Mouse (Mus musculus) liver, embryonic 14.5 days (tissue): ENCODE data around the gene Cps1. TPM values are rescaled to one million over a fixed set of nuclear protein-coding genes. Genes with fewer than 3 reads are reported as not detected.

Experiments
- ATAC-seq: fragments of 200-750 bp; cut with Nextera tagmentation; 2 replicates; pipeline ENCODE4 v1.8.0; 2017; ENCODE audit warnings: moderate number of reproducible peaks, mild to moderate bottlenecking, moderate library complexity; ENCODE audit not compliant: insufficient read depth
- DNase-seq, 3 experiments: peaks; one replicate each; pipeline ENCODE4 v3.0.0-alpha.2; 2012 to 2013; ENCODE audit warnings: low read depth in 3 of 3, low spot score in 3 of 3
- H3K27ac ChIP-seq: fragments of 300-500 bp; sonication (generic); 2 replicates; pipeline ENCODE4 v1.5.1; 2014; ENCODE audit warnings: moderate library complexity, mild to moderate bottlenecking, control low read depth, inconsistent platforms
- H3K27me3 ChIP-seq: fragments of 300-500 bp; sonication (generic); 2 replicates; pipeline ENCODE4 v1.6.1; 2014; ENCODE audit warnings: mild to moderate bottlenecking, low read length, moderate library complexity; ENCODE audit not compliant: control insufficient read depth, insufficient read depth
- H3K36me3 ChIP-seq: fragments of 300-500 bp; sonication (generic); replicated peaks from 2 replicates; pipeline ENCODE4 v1.6.1; 2014; ENCODE audit warnings: low read depth; ENCODE audit not compliant: control insufficient read depth, insufficient read depth
- H3K4me1 ChIP-seq, 2 experiments: fragments of 200-500 bp in 1 of 2; fragments of 300-500 bp in 1 of 2; sonication (generic) in 1 of 2; replicated peaks; 2 replicates each; pipeline ENCODE4 v1.6.1; 2012 to 2014; ENCODE audit warnings: antibody characterized with exemption in 1 of 2, inconsistent platforms in 1 of 2, low read length in 1 of 2; ENCODE audit not compliant: control insufficient read depth in 2 of 2, insufficient read depth in 2 of 2
- H3K4me2 ChIP-seq: fragments of 300-500 bp; sonication (generic); 2 replicates; pipeline ENCODE4 v1.6.1; 2014; ENCODE audit warnings: low read depth, mild to moderate bottlenecking, control low read depth, moderate library complexity
- H3K4me3 ChIP-seq, 2 experiments: fragments of 200-500 bp in 1 of 2; fragments of 300-500 bp in 1 of 2; sonication (generic) in 1 of 2; 2 replicates each; pipeline ENCODE4 v1.5.1; 2012 to 2014; ENCODE audit warnings: low read depth in 2 of 2, low read length in 2 of 2, mild to moderate bottlenecking in 2 of 2, control low read depth in 1 of 2, inconsistent platforms in 1 of 2, moderate library complexity in 1 of 2; ENCODE audit not compliant: insufficient read depth in 1 of 2
- H3K9ac ChIP-seq: fragments of 300-500 bp; sonication (generic); replicated peaks from 2 replicates; pipeline ENCODE4 v1.6.1; 2014; ENCODE audit warnings: mild to moderate bottlenecking, control low read depth, moderate library complexity
- H3K9me3 ChIP-seq: fragments of 300-500 bp; sonication (generic); 2 replicates; pipeline ENCODE4 v1.6.1; 2016; ENCODE audit warnings: low read length, mixed read lengths; ENCODE audit not compliant: control insufficient read depth
- CTCF ChIP-seq: IDR thresholded peaks from 2 replicates; pipeline ENCODE4 v1.5.1; 2016; ENCODE audit warnings: antibody characterized with exemption, low read depth, control low read depth
- EP300 ChIP-seq: IDR thresholded peaks from 2 replicates; pipeline ENCODE4 v1.6.1; 2016; ENCODE audit warnings: antibody characterized with exemption, low read depth
- WGBS: fragments of 180-500 bp; shearing (Covaris S2); extraction: QIAGEN DNeasy Blood & Tissue Kit; methylation state at CpG from one replicate; pipeline ENCODE4 v1.1.7; 2014; ENCODE audit not compliant: insufficient replicate concordance; 5-methylcytosine and 5-hydroxymethylcytosine counted together
- polyA plus RNA-seq, 2 experiments: library from polyadenylated mRNA; depleted of rRNA in 1 of 2; stranded (reverse) in 1 of 2; unstranded in 1 of 2; fragments of >200 nt; fragmentation: Nextera tagmentation in 1 of 2; extraction: Ambion mirVana in 1 of 2; gene quantifications; 2 replicates each; pipeline versions ENCODE4 v1.2.1 to v1.2.3; 2012 to 2014

The Cps1 gene
- polyA plus RNA-seq, 2 experiments: 1.2 to 2.7 TPM

- Histone ChIP-seq H3K9ac (no peak overlapping the region), H3K4me1 (no peaks in the 10 kb centered on the region), H3K4me2 (no peak overlapping the region), H3K9me3 (no peaks in the 10 kb centered on the region), H3K36me3 (no peaks in the 10 kb centered on the region), H3K27ac (no peak overlapping the region), H3K27me3 (no peaks in the 10 kb centered on the region), H3K4me3 (no peak overlapping the region)
- ATAC-seq (no peak), DNase-seq (no peak)
- TF ChIP-seq EP300 (no peak), CTCF (no peak)
- 41% methylated on average over 1 of the region's 1 CpGs for WGBS
Observed at GRCm38 (mm10) chr1:67238941-67239340, 116.1 kb downstream of the Cps1 start.

GRCm38 (mm10) chr1:67265222-67265621 is 142.4 kb downstream of the Cps1 start:
- no peak overlapping the region for H3K4me3 ChIP-seq
- 44% methylated on average over 1 of the region's 1 CpGs for WGBS
- H3K4me1 ChIP-seq: no peaks in the 10 kb centered on the region
- H3K9me3 ChIP-seq: no peaks in the 10 kb centered on the region
- DNase-seq: no peak
- no peak overlapping the region for H3K27ac ChIP-seq
- no peaks in the 10 kb centered on the region for H3K27me3 ChIP-seq
- TF ChIP-seq CTCF (no peak), EP300 (no peak)
- no peak overlapping the region for H3K4me2 ChIP-seq
- no peak overlapping the region for H3K9ac ChIP-seq
- no peaks in the 10 kb centered on the region for H3K36me3 ChIP-seq
- ATAC-seq: no peak

- Histone ChIP-seq H3K4me1 (no peaks in the 10 kb centered on the region), H3K9ac (no peak overlapping the region), H3K9me3 (no peaks in the 10 kb centered on the region), H3K27ac (no peak overlapping the region), H3K4me3 (no peak overlapping the region), H3K36me3 (no peaks in the 10 kb centered on the region), H3K4me2 (no peak overlapping the region), H3K27me3 (no peaks in the 10 kb centered on the region)
- DNase-seq: no peak
- TF ChIP-seq EP300 (no peak), CTCF (no peak)
- ATAC-seq: no peak
Observed at GRCm38 (mm10) chr1:67267972-67268371, 145.1 kb downstream of the Cps1 start.

GRCm38 (mm10) chr1:67268450-67268849 is 145.6 kb downstream of the Cps1 start:
- no peaks in the 10 kb centered on the region for H3K4me1 ChIP-seq
- DNase-seq: no peak
- H3K4me2 ChIP-seq: no peak overlapping the region
- H3K9ac ChIP-seq: no peak overlapping the region
- no peak for TF ChIP-seq CTCF
- no peak for TF ChIP-seq EP300
- H3K4me3 ChIP-seq: no peak overlapping the region
- no peak overlapping the region for H3K27ac ChIP-seq
- no peak for ATAC-seq
- H3K27me3 ChIP-seq: no peaks in the 10 kb centered on the region
- no peaks in the 10 kb centered on the region for H3K36me3 ChIP-seq
- H3K9me3 ChIP-seq: no peaks in the 10 kb centered on the region

GRCm38 (mm10) chr1:67276270-67276669 is 153.4 kb downstream of the Cps1 start:
- ATAC-seq (no peak), DNase-seq (no peak)
- H3K4me2 ChIP-seq: no peak overlapping the region
- H3K27ac ChIP-seq: no peak overlapping the region
- 42% methylated on average over 1 of the region's 1 CpGs for WGBS
- no peaks in the 10 kb centered on the region for H3K4me1 ChIP-seq
- no peak overlapping the region for H3K4me3 ChIP-seq
- TF ChIP-seq CTCF (no peak), EP300 (no peak)
- H3K9me3 ChIP-seq: no peaks in the 10 kb centered on the region
- H3K9ac ChIP-seq: no peak overlapping the region
- no peaks in the 10 kb centered on the region for H3K36me3 ChIP-seq
- no peaks in the 10 kb centered on the region for H3K27me3 ChIP-seq

Other genes with a start within 250 kb of the Cps1 start
- gene Myl1, start 177.6 kb upstream of the Cps1 start, polyA plus RNA-seq (2012; rRNA removed): 0.20 TPM in 1 of 2 replicates, not detected in the other
- gene Myl1, start 177.6 kb upstream of the Cps1 start, polyA plus RNA-seq (2014; fragmentation: Nextera tagmentation; extraction: Ambion mirVana): 0.55 TPM in 1 of 2 replicates, not detected in the other
- gene Lancl1, start 84.2 kb upstream of the Cps1 start, polyA plus RNA-seq (2012; rRNA removed): 10.4 and 16.1 TPM in 2 replicates
- gene Lancl1, start 84.2 kb upstream of the Cps1 start, polyA plus RNA-seq (2014; fragmentation: Nextera tagmentation; extraction: Ambion mirVana): 24.0 and 25.8 TPM in 2 replicates